Mouse (Mus musculus): Measurements from ENCODE around the gene Rptor. TPM values are rescaled to one million over a fixed set of nuclear protein-coding genes. Genes with fewer than 3 reads are reported as not detected.

Gene Rptor
- polyA plus RNA-seq, 1 experiment from 2014 or later: 15.7 TPM

- H3K27ac ChIP-seq (replicated peaks): 0 out of 2 replicates have a peak overlapping the region, but pooled peaks have one; percentile 11
- no peaks in the 10 kb centered on the region for H3K27me3 ChIP-seq (replicated peaks; ENCODE audit: low read depth, poor library complexity, severe bottlenecking)
- no peak for DNase-seq (ENCODE audit: low spot score)
- WGBS: 90% methylated on average over 10 of the region's 10 CpGs
- peaks cover 16% of the 10 kb centered on the region for H3K4me1 ChIP-seq
- peaks cover 46% of the 10 kb centered on the region for H3K36me3 ChIP-seq (replicated peaks)
- H3K9me3 ChIP-seq: no peaks in the 10 kb centered on the region
- no peak overlapping the region for H3K4me3 ChIP-seq
Observed at GRCm38 (mm10) chr11:119839411-119840342, 237.0 kb downstream of the Rptor start.

- 92% methylated on average over 6 of the region's 6 CpGs for WGBS
Observed at GRCm38 (mm10) chr11:119846608-119847007, 243.9 kb downstream of the Rptor start.

GRCm38 (mm10) chr11:119847076-119847475, 244.4 kb downstream of the Rptor start:
- Histone ChIP-seq H3K36me3 (replicated peaks) (peaks cover 88% of the 10 kb centered on the region), H3K27ac (replicated peaks) (no peak overlapping the region), H3K4me3 (no peak overlapping the region), H3K9me3 (no peaks in the 10 kb centered on the region), H3K27me3 (replicated peaks; ENCODE audit: low read depth, poor library complexity, severe bottlenecking) (no peaks in the 10 kb centered on the region), H3K4me1 (no peaks in the 10 kb centered on the region)
- WGBS: 93% methylated on average over 3 of the region's 3 CpGs
- no peak for DNase-seq (ENCODE audit: low spot score)

More at GRCm38 (mm10) chr11:119846608-119847007, 243.9 kb downstream of the Rptor start:
- no peaks in the 10 kb centered on the region for H3K9me3 ChIP-seq
- H3K4me3 ChIP-seq: no peak overlapping the region
- peaks cover 88% of the 10 kb centered on the region for H3K36me3 ChIP-seq (replicated peaks)
- H3K27ac ChIP-seq (replicated peaks): no peak overlapping the region
- DNase-seq (ENCODE audit: low spot score): no peak
- no peaks in the 10 kb centered on the region for H3K27me3 ChIP-seq (replicated peaks; ENCODE audit: low read depth, poor library complexity, severe bottlenecking)
- H3K4me1 ChIP-seq: no peaks in the 10 kb centered on the region

- Histone ChIP-seq H3K36me3 (replicated peaks) (peaks cover 89% of the 10 kb centered on the region), H3K9me3 (no peaks in the 10 kb centered on the region), H3K27me3 (replicated peaks; ENCODE audit: low read depth, poor library complexity, severe bottlenecking) (no peaks in the 10 kb centered on the region), H3K4me1 (no peaks in the 10 kb centered on the region), H3K27ac (replicated peaks) (no peak overlapping the region), H3K4me3 (no peak overlapping the region)
- WGBS: 90% methylated on average over 3 of the region's 3 CpGs
- DNase-seq (ENCODE audit: low spot score): no peak
Observed at GRCm38 (mm10) chr11:119847569-119847968, 244.9 kb downstream of the Rptor start.

GRCm38 (mm10) chr11:119848189-119848588, 245.5 kb downstream of the Rptor start:
- Histone ChIP-seq H3K36me3 (replicated peaks) (peaks cover 90% of the 10 kb centered on the region), H3K4me1 (no peaks in the 10 kb centered on the region), H3K27ac (replicated peaks) (no peak overlapping the region), H3K9me3 (no peaks in the 10 kb centered on the region), H3K4me3 (no peak overlapping the region), H3K27me3 (replicated peaks; ENCODE audit: low read depth, poor library complexity, severe bottlenecking) (no peaks in the 10 kb centered on the region)
- WGBS: 95% methylated on average over 5 of the region's 5 CpGs
- DNase-seq (ENCODE audit: low spot score): no peak

- Histone ChIP-seq H3K27ac (replicated peaks) (no peak overlapping the region), H3K9me3 (no peaks in the 10 kb centered on the region), H3K27me3 (replicated peaks; ENCODE audit: low read depth, poor library complexity, severe bottlenecking) (no peaks in the 10 kb centered on the region), H3K4me3 (no peak overlapping the region), H3K36me3 (replicated peaks) (peaks cover 93% of the 10 kb centered on the region), H3K4me1 (no peaks in the 10 kb centered on the region)
- no peak for DNase-seq (ENCODE audit: low spot score)
- 79% methylated on average over 7 of the region's 7 CpGs for WGBS
Observed at GRCm38 (mm10) chr11:119855999-119856398, 253.3 kb downstream of the Rptor start.

GRCm38 (mm10) chr11:119862523-119863299, 260.0 kb downstream of the Rptor start:
- DNase-seq (ENCODE audit: low spot score): no peak
- no peaks in the 10 kb centered on the region for H3K27me3 ChIP-seq (replicated peaks; ENCODE audit: low read depth, poor library complexity, severe bottlenecking)
- no peaks in the 10 kb centered on the region for H3K9me3 ChIP-seq
- no peak overlapping the region for H3K4me3 ChIP-seq
- H3K4me1 ChIP-seq: peaks cover 13% of the 10 kb centered on the region
- peaks cover 81% of the 10 kb centered on the region for H3K36me3 ChIP-seq (replicated peaks)
- 87% methylated on average over 8 of the region's 8 CpGs for WGBS
- H3K27ac ChIP-seq (replicated peaks): no peak overlapping the region

- Histone ChIP-seq H3K9me3 (no peaks in the 10 kb centered on the region), H3K27me3 (replicated peaks; ENCODE audit: low read depth, poor library complexity, severe bottlenecking) (no peaks in the 10 kb centered on the region), H3K4me1 (peaks cover 13% of the 10 kb centered on the region), H3K36me3 (replicated peaks) (peaks cover 75% of the 10 kb centered on the region), H3K27ac (replicated peaks) (no peak overlapping the region), H3K4me3 (no peak overlapping the region)
- WGBS: 42% methylated on average over 10 of the region's 10 CpGs
- DNase-seq (ENCODE audit: low spot score): peak; percentile 55
Observed at GRCm38 (mm10) chr11:119863421-119863821, 260.7 kb downstream of the Rptor start.

GRCm38 (mm10) chr11:119866837-119867236, 264.1 kb downstream of the Rptor start:
- 88% methylated on average over 6 of the region's 6 CpGs for WGBS
- H3K9me3 ChIP-seq: no peaks in the 10 kb centered on the region
- H3K27me3 ChIP-seq (replicated peaks; ENCODE audit: low read depth, poor library complexity, severe bottlenecking): no peaks in the 10 kb centered on the region
- no peak overlapping the region for H3K4me3 ChIP-seq
- no peak overlapping the region for H3K27ac ChIP-seq (replicated peaks)
- peaks cover 13% of the 10 kb centered on the region for H3K4me1 ChIP-seq
- H3K36me3 ChIP-seq (replicated peaks): peaks cover 79% of the 10 kb centered on the region
- no peak for DNase-seq (ENCODE audit: low spot score)

GRCm38 (mm10) chr11:119868138-119868537, 265.4 kb downstream of the Rptor start:
- peaks cover 5% of the 10 kb centered on the region for H3K4me1 ChIP-seq
- no peaks in the 10 kb centered on the region for H3K9me3 ChIP-seq
- 83% methylated on average over 3 of the region's 3 CpGs for WGBS
- H3K4me3 ChIP-seq: no peak overlapping the region
- no peak for DNase-seq (ENCODE audit: low spot score)
- no peaks in the 10 kb centered on the region for H3K27me3 ChIP-seq (replicated peaks; ENCODE audit: low read depth, poor library complexity, severe bottlenecking)
- H3K36me3 ChIP-seq (replicated peaks): peaks cover 79% of the 10 kb centered on the region
- H3K27ac ChIP-seq (replicated peaks): no peak overlapping the region

- Histone ChIP-seq H3K27me3 (replicated peaks; ENCODE audit: low read depth, poor library complexity, severe bottlenecking) (no peaks in the 10 kb centered on the region), H3K27ac (replicated peaks) (no peak overlapping the region), H3K4me3 (no peak overlapping the region), H3K4me1 (peaks cover 1% of the 10 kb centered on the region; the same call in 1 of the 2 replicates), H3K36me3 (replicated peaks) (peaks cover 79% of the 10 kb centered on the region), H3K9me3 (no peaks in the 10 kb centered on the region)
- DNase-seq (ENCODE audit: low spot score): no peak
- 91% methylated on average over 4 of the region's 4 CpGs for WGBS
Observed at GRCm38 (mm10) chr11:119868556-119868955, 265.9 kb downstream of the Rptor start.

- Histone ChIP-seq H3K9me3 (no peaks in the 10 kb centered on the region), H3K36me3 (replicated peaks) (peaks cover 93% of the 10 kb centered on the region), H3K4me3 (no peak overlapping the region), H3K4me1 (no peaks in the 10 kb centered on the region), H3K27ac (replicated peaks) (no peak overlapping the region), H3K27me3 (replicated peaks; ENCODE audit: low read depth, poor library complexity, severe bottlenecking) (no peaks in the 10 kb centered on the region)
- 91% methylated on average over 7 of the region's 7 CpGs for WGBS
- no peak for DNase-seq (ENCODE audit: low spot score)
Observed at GRCm38 (mm10) chr11:119871141-119871540, 268.4 kb downstream of the Rptor start.
